Mouse (Mus musculus): ENCODE measurements around the gene Olfr1507. TPM values are rescaled to one million over a fixed set of nuclear protein-coding genes. Genes with fewer than 3 reads are reported as not detected.

Gene Olfr1507
- not detected in 2 replicates for total RNA-seq (2015; ENCODE audit: low replicate concordance)
- total RNA-seq (2017; ENCODE audit: low replicate concordance): not detected in 2 replicates

DNA sequence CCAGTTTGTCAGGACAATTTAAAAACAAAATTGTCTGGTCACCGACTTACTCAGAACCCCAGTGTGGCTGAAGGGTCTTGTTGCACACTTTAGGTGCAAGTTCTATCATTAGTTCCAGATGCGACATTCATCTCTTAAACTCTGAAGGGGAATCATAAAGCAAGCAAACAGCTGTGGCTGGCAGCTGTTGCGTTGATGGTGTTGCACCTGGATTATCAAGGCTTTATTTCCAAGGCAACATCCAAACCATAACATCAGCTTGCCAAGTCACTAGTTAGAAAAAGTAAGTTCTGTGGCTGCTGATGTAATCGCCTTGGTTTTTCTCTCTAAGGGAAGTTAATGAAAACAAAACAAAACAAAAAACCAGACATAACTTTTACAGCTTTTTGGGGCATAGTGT is at the start of gene Olfr1507:
Olfr1507 (minus strand) TSS at position 234 of the 400 bp plus-strand sequence.
- no peak for ATAC-seq (replicated peaks; ENCODE audit: low FRiP score, poor library complexity, severe bottlenecking)

DNA sequence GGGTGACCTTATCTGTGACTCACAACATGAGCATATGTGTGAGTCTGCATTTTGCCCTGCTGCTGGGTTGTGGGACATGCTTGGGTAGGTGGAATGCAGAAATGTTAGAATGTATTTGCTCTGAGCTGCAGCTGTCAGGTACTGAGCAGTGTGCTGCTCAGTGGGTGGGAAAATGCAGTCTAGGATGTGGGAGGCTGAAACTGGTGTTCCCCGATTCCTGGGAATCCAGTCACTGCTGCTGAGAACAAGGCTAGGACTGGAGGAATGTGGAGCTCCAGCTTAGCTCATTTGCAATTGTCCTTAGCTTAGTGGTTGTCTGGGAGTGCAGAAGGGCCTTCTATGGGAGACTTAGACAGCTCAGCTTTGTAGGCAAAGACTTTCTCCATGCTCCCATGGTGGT is 37.8 kb upstream of the Olfr1507 start:
- ATAC-seq (replicated peaks; ENCODE audit: low FRiP score, poor library complexity, severe bottlenecking): no peak

DNA sequence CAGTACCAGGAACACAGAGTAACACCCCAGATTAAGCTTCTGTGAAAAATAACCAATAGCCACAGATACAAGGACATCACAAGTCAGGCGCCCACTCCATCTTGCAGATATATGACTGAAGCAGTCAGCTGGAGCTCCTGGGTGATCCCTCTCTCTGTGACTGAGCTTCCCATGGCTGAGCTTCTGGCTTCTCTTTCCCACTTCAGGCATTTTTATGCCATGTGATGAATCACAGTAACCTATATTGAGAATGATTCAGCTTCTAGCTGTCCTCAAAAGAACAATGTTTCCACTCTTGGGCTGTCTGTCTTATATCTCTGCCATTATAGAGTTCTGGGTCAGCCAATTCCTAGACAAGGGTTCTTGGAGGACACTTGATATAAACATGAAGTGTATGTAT is 29.4 kb upstream of the Olfr1507 start:
- no peak for ATAC-seq (replicated peaks; ENCODE audit: low FRiP score, poor library complexity, severe bottlenecking)

DNA sequence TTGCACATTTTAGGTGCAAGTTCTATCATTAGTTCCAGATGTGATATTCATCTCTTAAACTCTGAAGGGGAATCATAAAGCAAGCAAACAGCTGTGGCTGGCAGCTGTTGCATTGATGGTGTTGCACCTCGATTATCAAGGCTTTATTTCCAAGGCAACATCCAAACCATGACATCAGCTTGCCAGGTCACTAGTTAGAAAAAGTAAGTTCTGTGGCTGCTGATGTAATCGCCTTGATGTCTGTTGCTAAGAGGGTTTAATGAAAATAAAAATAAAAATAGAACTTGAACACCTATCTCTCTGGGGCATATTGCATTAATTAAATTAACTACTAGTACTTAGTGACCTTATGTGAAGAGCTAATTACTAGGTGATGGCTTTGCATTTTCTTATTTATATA is 28.2 kb downstream of the Olfr1507 start, which contains the start of gene Olfr1508:
Olfr1508 (minus strand) TSS at position 101 of the 400 bp plus-strand sequence.
- no peak for ATAC-seq (replicated peaks; ENCODE audit: low FRiP score, poor library complexity, severe bottlenecking)

DNA sequence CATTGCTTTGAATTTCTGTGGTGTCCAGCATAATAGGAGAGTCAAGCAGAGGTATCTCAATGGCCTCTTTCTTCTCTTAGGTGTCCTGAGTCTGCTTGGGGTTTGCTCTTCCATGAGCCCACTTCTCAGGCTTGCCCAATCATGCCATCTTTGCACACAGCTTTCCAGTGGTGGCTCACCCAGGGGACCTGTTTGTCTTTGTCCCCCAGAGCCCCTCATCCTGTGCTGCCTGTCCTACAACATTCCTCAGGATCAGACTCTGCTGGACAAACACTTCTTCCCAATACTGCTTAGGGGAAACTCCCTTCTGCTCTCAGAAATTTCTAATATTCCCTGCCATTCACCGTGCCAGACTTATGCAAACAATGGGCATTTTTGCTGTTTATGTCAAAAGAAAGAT is 29.8 kb downstream of the Olfr1507 start:
- ATAC-seq (replicated peaks; ENCODE audit: low FRiP score, poor library complexity, severe bottlenecking): no peak

DNA sequence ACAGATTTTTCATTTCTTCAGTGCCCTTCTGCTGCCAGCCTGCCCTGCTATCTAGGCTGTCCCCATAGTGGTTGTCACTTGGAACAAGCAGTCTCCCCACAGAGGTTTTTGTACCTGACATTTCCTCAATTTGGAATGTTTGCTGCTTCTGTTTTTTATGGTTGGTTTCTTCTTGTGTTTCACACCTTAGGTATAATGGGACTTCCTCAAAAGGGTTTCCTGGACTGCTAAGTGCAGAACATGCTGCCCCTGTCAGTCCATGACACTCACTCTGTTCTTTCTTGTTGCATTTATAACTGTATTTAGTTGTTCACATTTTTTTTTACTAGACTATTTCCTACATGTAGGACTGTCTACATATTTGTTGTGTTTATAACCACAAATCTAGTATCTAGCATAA is 33.6 kb downstream of the Olfr1507 start:
- no peak for ATAC-seq (replicated peaks; ENCODE audit: low FRiP score, poor library complexity, severe bottlenecking)

DNA sequence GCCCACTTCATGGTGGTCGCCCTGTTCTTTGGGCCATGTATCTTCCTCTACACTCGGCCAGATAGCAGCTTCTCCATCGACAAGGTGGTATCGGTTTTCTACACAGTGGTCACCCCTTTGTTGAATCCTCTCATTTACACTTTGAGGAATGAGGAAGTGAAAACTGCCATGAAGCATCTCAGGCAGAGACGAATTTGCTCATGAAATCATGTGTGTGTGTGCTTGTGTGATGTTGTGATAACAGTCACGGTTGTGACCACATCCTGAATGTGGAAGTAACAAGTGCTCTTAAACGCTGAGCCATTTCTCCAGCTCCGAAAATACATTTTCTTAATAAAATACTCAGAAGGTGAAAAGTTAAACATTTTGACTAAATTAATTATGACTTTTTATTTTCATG is 44.4 kb downstream of the Olfr1507 start:
- no peak for ATAC-seq (replicated peaks; ENCODE audit: low FRiP score, poor library complexity, severe bottlenecking)

DNA sequence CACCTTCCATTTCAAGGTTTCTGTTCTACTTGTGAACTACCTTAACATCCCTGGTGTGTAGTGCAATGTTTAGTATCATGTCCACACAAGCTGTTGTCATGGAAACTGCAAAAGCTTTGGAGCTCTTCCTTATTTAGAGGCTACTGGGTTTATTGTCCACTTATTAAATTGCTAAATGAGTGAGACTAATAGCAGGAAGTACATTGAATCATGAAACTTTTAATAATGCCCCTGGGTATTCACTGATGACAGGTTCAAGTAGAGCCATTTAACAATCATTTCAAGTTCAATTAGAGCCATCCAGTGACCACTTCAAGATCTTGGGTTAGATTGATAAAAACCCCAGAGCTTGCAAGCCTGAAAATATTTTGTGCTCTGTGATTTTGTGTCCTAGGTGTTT is 52.9 kb downstream of the Olfr1507 start, which contains the start of gene Olfr1509:
Olfr1509 (plus strand) TSS at position 301 of the 400 bp plus-strand sequence.
- no peak for ATAC-seq (replicated peaks; ENCODE audit: low FRiP score, poor library complexity, severe bottlenecking)

Other genes with a start within 250 kb of the Olfr1507 start
- 21.1 and 51.1 TPM in 2 replicates for gene Chd8, start 238.0 kb downstream of the Olfr1507 start, total RNA-seq (2015; ENCODE audit: low replicate concordance)
- gene Chd8, start 238.0 kb downstream of the Olfr1507 start, total RNA-seq (2017; ENCODE audit: low replicate concordance): 22.7 and 42.8 TPM in 2 replicates
- gene Tox4, start 216.6 kb downstream of the Olfr1507 start, total RNA-seq (2015; ENCODE audit: low replicate concordance): 16.3 and 16.9 TPM in 2 replicates
- 11.3 and 16.0 TPM in 2 replicates for gene Tox4, start 216.6 kb downstream of the Olfr1507 start, total RNA-seq (2017; ENCODE audit: low replicate concordance)
- 6.7 and 10.8 TPM in 2 replicates for gene Rab2b, start 216.2 kb downstream of the Olfr1507 start, total RNA-seq (2015; ENCODE audit: low replicate concordance)
- 1.3 and 4.3 TPM in 2 replicates for gene Rab2b, start 216.2 kb downstream of the Olfr1507 start, total RNA-seq (2017; ENCODE audit: low replicate concordance)
- gene Mettl3, start 190.6 kb downstream of the Olfr1507 start, total RNA-seq (2015; ENCODE audit: low replicate concordance): 6.7 and 22.4 TPM in 2 replicates
- gene Mettl3, start 190.6 kb downstream of the Olfr1507 start, total RNA-seq (2017; ENCODE audit: low replicate concordance): 7.2 and 13.8 TPM in 2 replicates
- not detected in 2 replicates for gene Sall2, start 167.0 kb downstream of the Olfr1507 start, total RNA-seq (2015; ENCODE audit: low replicate concordance)
- 0.26 TPM in 1 of 2 replicates, not detected in the other for gene Sall2, start 167.0 kb downstream of the Olfr1507 start, total RNA-seq (2017; ENCODE audit: low replicate concordance)
- gene Olfr1513, start 139.3 kb downstream of the Olfr1507 start, total RNA-seq (2015; ENCODE audit: low replicate concordance): not detected in 2 replicates
- gene Olfr1513, start 139.3 kb downstream of the Olfr1507 start, total RNA-seq (2017; ENCODE audit: low replicate concordance): not detected in 2 replicates
- gene Olfr1512, start 116.6 kb downstream of the Olfr1507 start, total RNA-seq (2015; ENCODE audit: low replicate concordance): not detected in 2 replicates
- gene Olfr1512, start 116.6 kb downstream of the Olfr1507 start, total RNA-seq (2017; ENCODE audit: low replicate concordance): not detected in 2 replicates
- not detected in 2 replicates for gene Olfr1511, start 98.4 kb downstream of the Olfr1507 start, total RNA-seq (2015; ENCODE audit: low replicate concordance)
- gene Olfr1511, start 98.4 kb downstream of the Olfr1507 start, total RNA-seq (2017; ENCODE audit: low replicate concordance): not detected in 2 replicates
- gene Olfr1510, start 81.4 kb downstream of the Olfr1507 start, total RNA-seq (2015; ENCODE audit: low replicate concordance): not detected in 2 replicates
- not detected in 2 replicates for gene Olfr1510, start 81.4 kb downstream of the Olfr1507 start, total RNA-seq (2017; ENCODE audit: low replicate concordance)
- not detected in 2 replicates for gene Olfr1509, start 52.8 kb downstream of the Olfr1507 start, total RNA-seq (2015; ENCODE audit: low replicate concordance)
- gene Olfr1509, start 52.8 kb downstream of the Olfr1507 start, total RNA-seq (2017; ENCODE audit: low replicate concordance): not detected in 2 replicates
- not detected in 2 replicates for gene Olfr1508, start 28.3 kb downstream of the Olfr1507 start, total RNA-seq (2015; ENCODE audit: low replicate concordance)
- gene Olfr1508, start 28.3 kb downstream of the Olfr1507 start, total RNA-seq (2017; ENCODE audit: low replicate concordance): not detected in 2 replicates